Mouse (Mus musculus) limb, embryonic 14.5 days (tissue): Measurements from ENCODE around the gene Ctrc. TPM values are rescaled to one million over a fixed set of nuclear protein-coding genes. Genes with fewer than 3 reads are reported as not detected.

Experiments
- ATAC-seq: fragments of 200-750 bp; cut with Nextera tagmentation; 2 replicates; pipeline ENCODE4 v1.8.0; 2017; ENCODE audit warnings: low read depth, moderate number of reproducible peaks, moderate TSS enrichment; ENCODE audit not compliant: low FRiP score
- DNase-seq: peaks from one replicate; pipeline ENCODE4 v3.0.0-alpha.2; 2015; ENCODE audit warnings: low spot score
- H3K27ac ChIP-seq: fragments of 300-500 bp; sonication (generic); replicated peaks from 2 replicates; pipeline ENCODE4 v1.5.1; 2014; ENCODE audit warnings: low read depth, mild to moderate bottlenecking, low read length, moderate library complexity, mixed read lengths
- H3K27me3 ChIP-seq: fragments of 300-500 bp; sonication (generic); 2 replicates; pipeline ENCODE4 v1.6.1; 2014; ENCODE audit warnings: low read length, mixed read lengths; ENCODE audit not compliant: control insufficient read depth, insufficient read depth
- H3K36me3 ChIP-seq: fragments of 300-500 bp; sonication (generic); 2 replicates; pipeline ENCODE4 v1.6.1; 2014; ENCODE audit warnings: mild to moderate bottlenecking, low read length, moderate library complexity, mixed read lengths; ENCODE audit not compliant: control insufficient read depth, insufficient read depth
- H3K4me1 ChIP-seq: fragments of 300-500 bp; sonication (generic); 2 replicates; pipeline ENCODE4 v1.6.1; 2014; ENCODE audit warnings: antibody characterized with exemption, low read length, mixed read lengths; ENCODE audit not compliant: control insufficient read depth, insufficient read depth
- H3K4me2 ChIP-seq: fragments of 300-500 bp; sonication (generic); replicated peaks from 2 replicates; pipeline ENCODE4 v1.6.1; 2014; ENCODE audit warnings: low read depth, mild to moderate bottlenecking, low read length, moderate library complexity; ENCODE audit not compliant: severe bottlenecking
- H3K4me3 ChIP-seq: fragments of 300-500 bp; sonication (generic); replicated peaks from 2 replicates; pipeline ENCODE4 v1.5.1; 2014; ENCODE audit warnings: low read length
- H3K9ac ChIP-seq: fragments of 300-500 bp; sonication (generic); 2 replicates; pipeline ENCODE4 v1.6.1; 2014; ENCODE audit warnings: mild to moderate bottlenecking, low read depth, low read length, moderate library complexity; ENCODE audit not compliant: severe bottlenecking
- H3K9me3 ChIP-seq: fragments of 300-500 bp; sonication (generic); 2 replicates; pipeline ENCODE4 v1.6.1; 2016; ENCODE audit warnings: low read length; ENCODE audit not compliant: control insufficient read depth
- POLR2A ChIP-seq: fragments of 200-500 bp; IDR thresholded peaks from 2 replicates; pipeline ENCODE4 v1.8.0; 2012; ENCODE audit warnings: inconsistent platforms, mild to moderate bottlenecking, moderate library complexity, borderline replicate concordance; ENCODE audit not compliant: insufficient read depth, insufficient read length; ENCODE audit errors: extremely low read depth
- WGBS: fragments of 180-500 bp; shearing (Covaris S2); extraction: QIAGEN DNeasy Blood & Tissue Kit; methylation state at CpG from one replicate; pipeline ENCODE4 v1.1.7; 2014; 5-methylcytosine and 5-hydroxymethylcytosine counted together
- polyA plus RNA-seq, 2 experiments: library from polyadenylated mRNA; depleted of rRNA in 1 of 2; stranded (reverse) in 1 of 2; unstranded in 1 of 2; fragments of >200 nt; fragmentation: Nextera tagmentation in 1 of 2; extraction: Ambion mirVana in 1 of 2; gene quantifications; 2 replicates each; pipeline versions ENCODE4 v1.2.1 to v1.2.3; 2012 to 2014

Gene Ctrc
- polyA plus RNA-seq, 2 experiments = not detected

- peaks cover 5% of the 10 kb centered on the region; the same call in 1 of the 2 replicates for H3K4me1 ChIP-seq
- H3K27ac ChIP-seq = no peak overlapping the region
- H3K36me3 ChIP-seq = peaks cover 7% of the 10 kb centered on the region; the same call in 1 of the 2 replicates
- no peak overlapping the region for H3K9ac ChIP-seq
- no peak for DNase-seq
- H3K4me2 ChIP-seq = no peak overlapping the region
- H3K27me3 ChIP-seq = no peaks in the 10 kb centered on the region
- WGBS = 85% methylated on average over 5 of the region's 5 CpGs
- no peak overlapping the region for H3K4me3 ChIP-seq
- ATAC-seq = no peak
- H3K9me3 ChIP-seq = no peaks in the 10 kb centered on the region
- no peak for TF ChIP-seq POLR2A
Measured at GRCm38 (mm10) chr4:141797545-141797944, 48.6 kb downstream of the Ctrc start.

GRCm38 (mm10) chr4:141796954-141797353 lies 49.2 kb downstream of the Ctrc start:
- DNase-seq (no peak), ATAC-seq (no peak)
- H3K4me1 ChIP-seq = peaks cover 5% of the 10 kb centered on the region; the same call in 1 of the 2 replicates
- WGBS = 86% methylated on average over 4 of the region's 4 CpGs
- no peaks in the 10 kb centered on the region for H3K9me3 ChIP-seq
- no peak for TF ChIP-seq POLR2A
- no peak overlapping the region for H3K4me2 ChIP-seq
- H3K4me3 ChIP-seq = no peak overlapping the region
- H3K9ac ChIP-seq = no peak overlapping the region
- no peak overlapping the region for H3K27ac ChIP-seq
- no peaks in the 10 kb centered on the region for H3K27me3 ChIP-seq
- H3K36me3 ChIP-seq = peaks cover 7% of the 10 kb centered on the region; the same call in 1 of the 2 replicates

GRCm38 (mm10) chr4:141796356-141796755 lies 49.8 kb downstream of the Ctrc start:
- Histone ChIP-seq H3K36me3 (peaks cover 7% of the 10 kb centered on the region; the same call in 1 of the 2 replicates), H3K9me3 (no peaks in the 10 kb centered on the region), H3K27ac (no peak overlapping the region), H3K4me1 (peaks cover 5% of the 10 kb centered on the region; the same call in 1 of the 2 replicates), H3K4me3 (no peak overlapping the region), H3K9ac (no peak overlapping the region), H3K27me3 (no peaks in the 10 kb centered on the region), H3K4me2 (no peak overlapping the region)
- 87% methylated on average over 7 of the region's 7 CpGs for WGBS
- no peak for ATAC-seq
- TF ChIP-seq POLR2A = no peak
- DNase-seq = no peak

GRCm38 (mm10) chr4:141794152-141794535 lies 52.0 kb downstream of the Ctrc start:
- peak overlapping the region; percentile 71 for H3K4me3 ChIP-seq
- H3K27ac ChIP-seq = peak overlapping the region; percentile 86
- H3K27me3 ChIP-seq = no peaks in the 10 kb centered on the region
- ATAC-seq (no peak), DNase-seq (peak; percentile 19)
- 12% methylated on average over 5 of the region's 5 CpGs for WGBS
- H3K36me3 ChIP-seq = peaks cover 7% of the 10 kb centered on the region; the same call in 1 of the 2 replicates
- H3K4me1 ChIP-seq = peaks cover 12% of the 10 kb centered on the region; the same call in 1 of the 2 replicates
- peak overlapping the region; percentile 60 for H3K4me2 ChIP-seq
- TF ChIP-seq POLR2A = no peak
- no peaks in the 10 kb centered on the region for H3K9me3 ChIP-seq
- peak overlapping the region; percentile 67 for H3K9ac ChIP-seq

- peaks cover 7% of the 10 kb centered on the region; the same call in 1 of the 2 replicates for H3K36me3 ChIP-seq
- no peaks in the 10 kb centered on the region for H3K27me3 ChIP-seq
- peaks cover 12% of the 10 kb centered on the region; the same call in 1 of the 2 replicates for H3K4me1 ChIP-seq
- peak within 1 kb of the TSS; percentile 86 for H3K27ac ChIP-seq
- H3K4me2 ChIP-seq = peak within 1 kb of the TSS; percentile 60
- WGBS = 1% methylated on average over 60 of the region's 80 CpGs
- H3K4me3 ChIP-seq = peak within 1 kb of the TSS; percentile 71
- 0 out of 2 replicates have a peak, but pooled peaks have one; percentile 31 for TF ChIP-seq POLR2A
- no peaks in the 10 kb centered on the region for H3K9me3 ChIP-seq
- DNase-seq = peak; percentile 95
- peak; percentile 84 for ATAC-seq
- peak within 1 kb of the TSS; percentile 67 for H3K9ac ChIP-seq
Measured at GRCm38 (mm10) chr4:141793282-141794151, 52.6 kb downstream of the Ctrc start, which contains the start of gene Casp9. TSS of gene Casp9 (plus strand) at chr4:141793612.
